Mouse (Mus musculus) ES-CJ7 (cell line): ENCODE data around the gene Bcl2.
A peak's percentile ranks its signal among the peaks of the same experiment; 100 is the strongest.

ENCODE experiments used
- DNase-seq: peaks from one replicate; pipeline ENCODE4 v3.0.0; 2011; ENCODE audit warnings: low read depth, low spot score

The Bcl2 gene

GRCm38 (mm10) chr1:106666140-106667088 lies 47.7 kb downstream of the Bcl2 start:
- no peak for DNase-seq

DNA sequence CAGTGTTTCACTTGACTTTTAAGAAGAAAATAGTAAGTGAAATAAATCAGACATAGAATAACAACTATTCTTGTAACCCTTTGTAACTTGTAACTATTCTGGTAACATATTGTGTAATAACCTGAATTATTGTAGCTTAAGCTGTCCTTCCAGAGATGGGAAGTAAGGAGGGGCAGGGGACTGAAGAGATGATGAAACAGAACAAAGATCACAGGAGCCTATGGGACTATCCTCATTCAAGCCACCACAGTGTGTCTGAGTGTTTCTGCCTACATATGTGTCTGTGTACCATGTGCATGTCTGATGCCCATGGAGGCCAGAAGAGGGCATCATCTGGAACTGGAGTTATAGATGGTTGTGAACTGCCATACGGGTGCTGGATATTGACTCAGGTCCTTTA lies 49.1 kb downstream of the Bcl2 start:
- DNase-seq: no peak

- DNase-seq: no peak
Observed at GRCm38 (mm10) chr1:106662486-106662885, 51.6 kb downstream of the Bcl2 start.

DNA sequence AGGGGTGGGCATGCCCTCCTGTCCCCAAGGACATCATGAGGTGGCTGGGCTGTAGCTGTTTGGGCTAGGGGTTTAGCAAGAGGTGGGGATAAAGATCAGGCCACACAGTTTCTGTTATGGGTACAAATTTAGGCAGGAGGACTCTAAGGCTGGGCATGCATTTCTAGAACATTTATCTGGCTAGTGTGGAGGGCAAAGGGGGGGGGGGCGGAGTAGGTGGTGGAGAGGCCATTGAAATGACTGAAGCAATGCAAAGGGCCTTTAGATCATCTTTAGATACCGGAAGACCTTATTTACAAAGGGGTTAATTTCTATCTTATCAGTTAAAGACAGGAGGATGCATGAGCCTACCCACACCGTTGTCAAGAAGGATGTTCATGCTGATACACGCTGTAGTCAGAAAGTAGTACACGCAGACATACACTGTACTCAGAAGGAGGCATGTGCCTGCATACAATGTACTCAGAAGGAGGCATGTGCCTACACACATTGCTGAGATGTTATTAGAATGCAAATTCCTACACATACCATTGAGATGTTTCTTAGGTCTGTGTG lies 55.7 kb downstream of the Bcl2 start:
- DNase-seq: no peak

DNA sequence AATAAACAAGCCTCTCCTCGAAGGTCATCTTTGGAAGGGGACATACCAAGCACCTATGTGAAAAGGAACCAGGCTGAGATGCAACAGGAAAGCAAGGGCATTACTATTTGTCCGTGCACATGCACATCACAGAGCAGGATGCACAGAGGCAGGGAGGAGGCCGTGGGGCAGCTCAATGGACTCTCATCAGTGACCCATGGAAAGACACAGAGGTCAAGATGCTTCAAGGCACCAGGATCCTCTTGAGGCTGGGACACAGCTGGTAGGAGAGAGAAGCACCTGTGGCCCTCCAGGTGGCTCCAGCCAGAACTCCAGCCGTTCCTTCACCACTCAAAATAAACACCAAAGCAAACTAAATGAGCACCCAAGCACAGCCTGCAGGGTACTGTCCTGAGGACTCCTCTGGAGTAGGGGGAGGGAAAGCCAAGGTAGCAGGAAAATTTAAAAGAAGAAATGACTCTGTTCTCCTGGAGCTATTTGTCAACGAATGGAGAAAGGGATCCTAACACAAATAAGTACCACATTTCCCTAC lies 57.8 kb downstream of the Bcl2 start:
- DNase-seq: no peak

DNA sequence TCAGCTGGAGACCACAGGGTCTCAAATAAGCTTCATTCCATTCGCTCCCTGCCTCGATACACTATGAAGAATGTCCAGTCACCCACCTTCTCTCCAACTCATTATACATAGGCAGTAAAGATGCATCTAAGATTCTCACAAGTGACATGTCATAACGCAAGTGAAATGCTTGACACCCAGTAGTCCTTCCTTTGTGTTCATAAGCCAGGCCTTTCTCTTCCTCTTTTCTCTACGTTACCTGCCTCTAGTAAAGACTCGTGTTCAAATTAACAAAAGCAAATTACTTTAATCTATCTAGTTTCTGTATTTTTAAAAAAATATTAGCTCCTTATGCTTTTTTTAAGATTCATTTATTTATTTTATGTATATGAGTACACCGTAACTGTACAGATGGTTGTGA lies 59.8 kb downstream of the Bcl2 start:
- DNase-seq: no peak

GRCm38 (mm10) chr1:106653441-106653860 lies 60.6 kb downstream of the Bcl2 start:
- DNase-seq: no peak

GRCm38 (mm10) chr1:106651211-106651610 lies 62.9 kb downstream of the Bcl2 start:
- DNase-seq: no peak

GRCm38 (mm10) chr1:106650427-106650826 lies 63.6 kb downstream of the Bcl2 start:
- no peak for DNase-seq

GRCm38 (mm10) chr1:106647336-106647735 lies 66.7 kb downstream of the Bcl2 start:
- DNase-seq: no peak

GRCm38 (mm10) chr1:106644566-106644965 lies 69.5 kb downstream of the Bcl2 start:
- no peak for DNase-seq

GRCm38 (mm10) chr1:106643527-106643926 lies 70.5 kb downstream of the Bcl2 start:
- DNase-seq: no peak

DNA sequence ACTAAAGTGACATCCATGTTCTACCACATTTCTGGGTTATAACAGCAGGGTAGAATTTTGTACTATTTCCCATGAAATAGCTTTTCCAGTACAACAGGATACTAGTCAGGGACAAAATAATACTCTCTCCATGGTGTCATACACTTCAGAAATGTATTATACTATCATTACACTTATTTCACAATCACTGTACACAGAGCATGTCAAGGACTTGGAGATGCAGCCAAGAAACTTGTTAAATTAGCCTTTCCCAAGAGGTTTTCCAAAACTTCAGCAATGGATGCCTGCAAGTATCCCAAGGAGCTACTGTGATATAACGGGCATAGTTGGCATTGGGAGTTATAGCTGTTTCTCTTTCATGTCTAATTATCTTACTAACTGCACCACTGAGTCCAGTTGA lies 73.5 kb downstream of the Bcl2 start:
- DNase-seq: no peak

DNA sequence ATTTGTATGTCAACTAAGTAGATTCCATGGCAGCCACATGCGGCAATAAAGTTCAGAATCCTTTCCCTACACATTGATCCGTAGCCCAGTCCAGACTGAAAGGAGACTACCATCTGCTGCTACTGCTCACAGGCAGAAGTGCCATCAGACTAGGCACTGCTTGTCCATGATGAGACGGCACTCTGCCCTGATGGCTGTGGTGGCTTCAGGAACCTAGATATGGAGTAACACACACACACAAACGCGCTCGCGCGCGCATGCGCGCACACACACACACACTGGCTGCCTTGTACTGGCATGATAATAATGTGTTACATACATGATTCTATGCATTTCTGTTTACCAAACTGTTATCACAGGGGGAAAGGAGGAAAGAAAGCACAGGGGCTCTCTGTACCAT lies 76.4 kb downstream of the Bcl2 start:
- DNase-seq: no peak

GRCm38 (mm10) chr1:106636714-106637113 lies 77.4 kb downstream of the Bcl2 start:
- DNase-seq: no peak

DNA sequence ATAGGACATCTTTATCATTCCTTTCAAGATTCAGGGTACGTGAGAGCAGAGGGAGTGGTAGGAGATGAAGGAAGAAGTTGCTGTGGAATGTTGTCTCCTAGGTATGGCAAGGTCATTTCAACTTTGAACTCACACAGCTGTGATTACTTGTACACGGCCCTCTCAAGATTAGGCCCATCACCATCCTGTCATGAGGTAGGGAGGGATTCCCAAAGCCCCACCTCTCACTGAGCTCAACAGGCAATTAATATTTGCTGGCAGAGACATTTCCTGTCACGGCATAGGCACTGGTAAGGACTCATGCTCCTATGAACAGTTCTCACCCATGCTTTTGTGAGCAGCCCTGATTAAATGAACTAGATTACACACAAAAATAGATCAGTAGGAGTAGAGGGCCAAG lies 80.9 kb downstream of the Bcl2 start:
- DNase-seq: no peak

GRCm38 (mm10) chr1:106631869-106632463 lies 82.1 kb downstream of the Bcl2 start:
- no peak for DNase-seq

- DNase-seq: no peak
Observed at GRCm38 (mm10) chr1:106630973-106631372, 83.1 kb downstream of the Bcl2 start.

DNA sequence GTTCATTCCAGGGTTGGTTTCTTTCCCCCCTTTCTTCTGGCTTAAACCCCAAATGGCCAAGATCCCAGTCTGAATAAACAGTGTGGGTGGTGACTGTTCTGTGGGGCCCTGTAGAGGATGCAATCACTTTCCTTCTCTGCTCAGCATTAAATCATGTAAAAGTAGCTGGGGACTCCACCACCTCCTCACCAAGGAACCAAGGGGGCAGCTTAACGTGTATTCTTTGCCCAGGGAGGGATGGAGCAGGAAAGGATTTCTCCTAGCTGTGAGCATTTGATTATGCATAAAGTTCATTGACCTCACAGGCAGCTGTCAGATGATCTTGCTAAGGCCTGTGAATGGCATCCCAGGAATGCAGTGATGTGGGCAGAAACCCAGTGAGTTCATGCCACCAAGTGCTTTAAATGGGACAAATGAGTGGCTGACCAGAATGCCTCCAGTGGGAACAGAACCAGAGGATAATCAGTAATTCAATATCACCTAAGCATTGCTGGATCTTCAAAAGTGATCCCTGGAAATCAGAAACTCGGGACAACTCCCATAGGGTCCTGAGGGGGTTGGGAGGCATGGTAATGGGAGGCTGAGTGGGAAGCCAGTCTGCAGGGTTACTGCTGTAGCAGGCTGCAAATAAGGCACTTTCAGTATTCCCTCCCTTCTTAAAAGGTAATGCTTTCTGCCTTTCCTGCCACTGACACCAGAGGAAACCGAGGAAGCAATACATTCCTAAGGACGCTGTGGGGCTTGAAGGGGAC lies 84.0 kb downstream of the Bcl2 start:
- peak; percentile 11 for DNase-seq

- no peak for DNase-seq
Observed at GRCm38 (mm10) chr1:106629470-106629830, 84.6 kb downstream of the Bcl2 start.

GRCm38 (mm10) chr1:106628718-106629469 lies 85.2 kb downstream of the Bcl2 start:
- peak; percentile 40 for DNase-seq
